Mouse (Mus musculus) C2C12 (cell line): ENCODE data around the gene Adh7.

ENCODE experiments used
- CTCF ChIP-seq: IDR thresholded peaks from one replicate; pipeline ENCODE4 v1.5.1; 2011; ENCODE audit not compliant: control insufficient read depth, insufficient read depth, insufficient read length
- MYOG ChIP-seq: IDR thresholded peaks from one replicate; pipeline ENCODE4 v1.6.1; 2011; ENCODE audit not compliant: control insufficient read depth, insufficient read length; ENCODE audit errors: extremely low read depth

DNA sequence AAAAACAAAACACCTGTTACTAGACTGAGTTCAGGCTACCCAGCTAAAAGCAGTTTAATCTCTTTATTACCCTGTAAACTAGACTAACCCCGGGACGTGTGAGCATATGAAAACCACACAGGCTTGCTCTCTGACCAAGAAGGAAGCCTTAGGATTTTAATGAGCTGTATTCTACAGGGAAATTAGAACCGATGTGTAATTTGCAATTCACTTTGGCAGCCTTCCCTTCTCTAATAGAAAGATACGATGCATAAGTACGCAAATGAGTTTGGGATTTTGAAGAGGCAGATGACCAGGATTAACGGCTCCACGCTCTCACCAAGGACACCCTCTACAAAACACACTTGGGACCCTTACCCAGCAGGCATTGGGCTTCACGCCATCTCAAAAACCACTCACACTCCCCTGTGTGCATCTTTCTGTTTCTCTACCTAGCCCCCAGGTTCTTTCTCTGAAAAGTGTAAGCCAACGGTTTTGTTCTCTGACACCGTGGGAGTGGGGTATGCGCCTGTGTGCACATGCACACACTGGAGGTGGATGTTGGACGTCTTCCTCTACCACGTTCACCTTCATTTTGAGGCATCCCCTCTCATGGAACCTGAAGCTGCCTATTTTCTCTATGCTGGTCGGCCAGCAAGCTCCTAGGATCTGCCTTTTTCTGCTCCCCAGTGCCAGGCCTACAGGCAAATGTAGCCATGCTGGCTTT lies 24.6 kb downstream of the Adh7 start:
- TF ChIP-seq CTCF (no peak), MYOG (no peak)
